ENCODE assay signal across 15 mouse cellular contexts in genomic region chrX:99397344-99397743, GRCm38 (mm10).
DNase-seq lines count a peak whose midpoint lies in the region; ATAC-seq lines count a peak whose summit lies in the region.
"Had no signal": no experiment of that assay in that cellular context is flagged by ENCODE, and none has a peak within 500 bp of the region (broad histone marks: within the 10 kb centered on the region; RNA-seq: fewer than 3 reads in every experiment).

No protein-coding gene starts in this region.

- no peak overlapping the region for H3K4me3 ChIP-seq in forebrain, embryonic 10.5 days
- H3K4me3 ChIP-seq in forebrain, embryonic 15.5 days, result no peak overlapping the region
- no peak overlapping the region for H3K4me3 ChIP-seq in kidney, embryonic 15.5 days (replicated peaks)
- H3K4me3 ChIP-seq in embryonic facial prominence, embryonic 11.5 days (ENCODE audit: low read depth, low read length), result no peak overlapping the region
- no peak overlapping the region for H3K4me3 ChIP-seq in limb, embryonic 11.5 days (ENCODE audit: low read depth, low read length)
- H3K4me3 ChIP-seq: hindbrain, embryonic 13.5 days had no signal

- peaks cover 23% of the 10 kb centered on the region for H3K4me1 ChIP-seq in forebrain, embryonic 10.5 days
- H3K4me1 ChIP-seq in forebrain, embryonic 15.5 days, result no peaks in the 10 kb centered on the region
- H3K4me1 ChIP-seq in kidney, embryonic 15.5 days, result peaks cover 20% of the 10 kb centered on the region
- no peaks in the 10 kb centered on the region for H3K4me1 ChIP-seq in embryonic facial prominence, embryonic 11.5 days (ENCODE audit: control insufficient read depth, insufficient read depth, low read length)
- H3K4me1 ChIP-seq in limb, embryonic 11.5 days (ENCODE audit: control insufficient read depth, insufficient read depth, low read length), result peaks cover 13% of the 10 kb centered on the region
- H3K4me1 ChIP-seq: hindbrain, embryonic 13.5 days had no signal

- H3K27ac ChIP-seq in forebrain, embryonic 10.5 days, result peak overlapping the region; percentile 69
- no peak overlapping the region for H3K27ac ChIP-seq in forebrain, embryonic 15.5 days (replicated peaks)
- peak overlapping the region; percentile 72 for H3K27ac ChIP-seq in kidney, embryonic 15.5 days
- 0 out of 2 replicates have a peak overlapping the region, but pooled peaks have one; percentile 3 for H3K27ac ChIP-seq in embryonic facial prominence, embryonic 11.5 days (replicated peaks; ENCODE audit: low read depth, low read length)
- peak overlapping the region; percentile 47; the same call in 1 of the 2 replicates for H3K27ac ChIP-seq in limb, embryonic 11.5 days (replicated peaks; ENCODE audit: low read depth, low read length)
- H3K27ac ChIP-seq: hindbrain, embryonic 13.5 days; kidney, postnatal 0 days had no signal

- peak; percentile 14 for DNase-seq in forebrain, embryonic 10.5 days (ENCODE audit: extremely low spot score, low spot score)
- DNase-seq in kidney, adult 11 months, result no peak
- peak; percentile 26 for DNase-seq in embryonic facial prominence, embryonic 11.5 days (ENCODE audit: low spot score)
- peak; percentile 33 for DNase-seq in limb, embryonic 11.5 days (ENCODE audit: low spot score)
- DNase-seq in retina, embryonic 14.5 days (ENCODE audit: low spot score), result no peak
- DNase-seq: cerebellum, adult 9-10 months; layer of hippocampus, adult 9-11 months; liver, postnatal 0 days; thymus, postnatal 36 days had no signal

- H3K36me3 ChIP-seq in forebrain, embryonic 10.5 days (replicated peaks), result no peaks in the 10 kb centered on the region
- H3K36me3 ChIP-seq in forebrain, embryonic 15.5 days, result no peaks in the 10 kb centered on the region
- H3K36me3 ChIP-seq in kidney, embryonic 15.5 days, result no peaks in the 10 kb centered on the region
- no peaks in the 10 kb centered on the region for H3K36me3 ChIP-seq in embryonic facial prominence, embryonic 11.5 days (replicated peaks; ENCODE audit: control insufficient read depth, insufficient read depth, low read depth, low read length)
- H3K36me3 ChIP-seq in limb, embryonic 11.5 days (ENCODE audit: control insufficient read depth, insufficient read depth, low read length), result no peaks in the 10 kb centered on the region
- H3K36me3 ChIP-seq: hindbrain, embryonic 13.5 days had no signal

- no peak for ATAC-seq in forebrain, embryonic 15.5 days (replicated peaks)
- ATAC-seq in kidney, embryonic 15.5 days (replicated peaks; ENCODE audit: low FRiP score), result peak; percentile 23; the same call in 1 of the 2 replicates
- peak; percentile 79 for ATAC-seq in embryonic facial prominence, embryonic 11.5 days (replicated peaks; ENCODE audit: insufficient number of reproducible peaks, low FRiP score, low TSS enrichment, low read depth)
- peak; percentile 67; the same call in 1 of the 2 replicates for ATAC-seq in limb, embryonic 11.5 days (ENCODE audit: insufficient number of reproducible peaks, low FRiP score, low TSS enrichment, low read depth)
- no peak for ATAC-seq in frontal cortex, adult (ENCODE audit: low TSS enrichment)
- ATAC-seq: liver, postnatal 0 days had no signal

- WGBS in forebrain, embryonic 10.5 days, result 69% methylated on average over 8 of the region's 8 CpGs
- WGBS in forebrain, embryonic 15.5 days, result 38% methylated on average over 8 of the region's 8 CpGs
- 22% methylated on average over 8 of the region's 8 CpGs for WGBS in kidney, embryonic 15.5 days
- 41% methylated on average over 8 of the region's 8 CpGs for whole genome bisulfite sequencing in embryonic facial prominence, embryonic 11.5 days
- WGBS in limb, embryonic 11.5 days, result 30% methylated on average over 8 of the region's 8 CpGs

- H3K9ac ChIP-seq in forebrain, embryonic 15.5 days (replicated peaks), result no peak overlapping the region
- no peak overlapping the region for H3K9ac ChIP-seq in kidney, embryonic 15.5 days
- no peak overlapping the region for H3K9ac ChIP-seq in embryonic facial prominence, embryonic 11.5 days (replicated peaks; ENCODE audit: low read length)
- no peak overlapping the region for H3K9ac ChIP-seq in limb, embryonic 11.5 days (ENCODE audit: low read length)
- H3K9ac ChIP-seq: hindbrain, embryonic 13.5 days; liver, postnatal 0 days had no signal

- peaks cover 100% of the 10 kb centered on the region for H3K27me3 ChIP-seq in forebrain, embryonic 10.5 days (ENCODE audit: poor library complexity, severe bottlenecking)
- H3K27me3 ChIP-seq in forebrain, embryonic 15.5 days, result no peaks in the 10 kb centered on the region
- peaks cover 72% of the 10 kb centered on the region for H3K27me3 ChIP-seq in kidney, embryonic 15.5 days
- peaks cover 3% of the 10 kb centered on the region; the same call in 1 of the 2 replicates for H3K27me3 ChIP-seq in embryonic facial prominence, embryonic 11.5 days (ENCODE audit: control insufficient read depth, insufficient read depth, low read length)
- H3K27me3 ChIP-seq in limb, embryonic 11.5 days (ENCODE audit: control insufficient read depth, insufficient read depth, low read length), result peaks cover 18% of the 10 kb centered on the region; the same call in 1 of the 2 replicates

- no peaks in the 10 kb centered on the region for H3K9me3 ChIP-seq in forebrain, embryonic 10.5 days
- no peaks in the 10 kb centered on the region for H3K9me3 ChIP-seq in forebrain, embryonic 15.5 days
- no peaks in the 10 kb centered on the region for H3K9me3 ChIP-seq in kidney, embryonic 15.5 days (replicated peaks)
- H3K9me3 ChIP-seq in embryonic facial prominence, embryonic 11.5 days (replicated peaks; ENCODE audit: control insufficient read depth, low read length), result no peaks in the 10 kb centered on the region
- H3K9me3 ChIP-seq in limb, embryonic 11.5 days (ENCODE audit: control insufficient read depth, low read length), result no peaks in the 10 kb centered on the region
- H3K9me3 ChIP-seq: hindbrain, embryonic 13.5 days had no signal

- H3K4me2 ChIP-seq in forebrain, embryonic 15.5 days (replicated peaks), result no peak overlapping the region
- no peak overlapping the region for H3K4me2 ChIP-seq in kidney, embryonic 15.5 days
- no peak overlapping the region for H3K4me2 ChIP-seq in embryonic facial prominence, embryonic 11.5 days (ENCODE audit: low read depth, low read length)
- H3K4me2 ChIP-seq in limb, embryonic 11.5 days (ENCODE audit: low read depth, severe bottlenecking), result no peak overlapping the region
- H3K4me2 ChIP-seq: heart, embryonic 11.5 days; hindbrain, embryonic 13.5 days had no signal

Comparison
In these comparisons a context has a peak if more than half of its experiments do, and no peak if none do; other contexts are left out.
1. DNase-seq: peak in forebrain, embryonic 10.5 days (single experiment), embryonic facial prominence, embryonic 11.5 days (single experiment) and limb, embryonic 11.5 days (single experiment); none in kidney, adult 11 months (single experiment) and retina, embryonic 14.5 days (single experiment).
2. ATAC-seq: peak in kidney, embryonic 15.5 days (single experiment), embryonic facial prominence, embryonic 11.5 days (single experiment) and limb, embryonic 11.5 days (single experiment); none in forebrain, embryonic 15.5 days (single experiment) and frontal cortex, adult (single experiment).